Mouse (Mus musculus) liver, embryonic 11.5 days (tissue): Measurements from ENCODE around the gene Hint1. TPM values are rescaled to one million over a fixed set of nuclear protein-coding genes. Genes with fewer than 3 reads are reported as not detected.

Experiments
- ATAC-seq: fragments of 200-750 bp; cut with Nextera tagmentation; replicated peaks from 2 replicates; pipeline ENCODE4 v1.8.0; 2017; ENCODE audit warnings: moderate number of reproducible peaks, mild to moderate bottlenecking, moderate TSS enrichment, moderate library complexity; ENCODE audit not compliant: low FRiP score
- DNase-seq: peaks from one replicate; pipeline ENCODE4 v3.0.0-alpha.2; 2017; ENCODE audit warnings: low spot score
- H3K27ac ChIP-seq: fragments of 300-500 bp; sonication (generic); 2 replicates; pipeline ENCODE4 v1.5.1; 2014; ENCODE audit warnings: mild to moderate bottlenecking, low read depth, low read length, control low read depth
- H3K27me3 ChIP-seq: fragments of 300-500 bp; sonication (generic); replicated peaks from 2 replicates; pipeline ENCODE4 v1.6.1; 2014; ENCODE audit warnings: low read length, mixed read lengths; ENCODE audit not compliant: control insufficient read depth, insufficient read depth
- H3K36me3 ChIP-seq: fragments of 300-500 bp; sonication (generic); 2 replicates; pipeline ENCODE4 v1.6.1; 2014; ENCODE audit warnings: mild to moderate bottlenecking, low read length, moderate library complexity, mixed read lengths; ENCODE audit not compliant: control insufficient read depth, insufficient read depth
- H3K4me1 ChIP-seq: fragments of 300-500 bp; sonication (generic); replicated peaks from 2 replicates; pipeline ENCODE4 v1.6.1; 2014; ENCODE audit warnings: low read length, mixed read lengths; ENCODE audit not compliant: control insufficient read depth, insufficient read depth
- H3K4me2 ChIP-seq: fragments of 300-500 bp; sonication (generic); 2 replicates; pipeline ENCODE4 v1.6.1; 2014; ENCODE audit warnings: mild to moderate bottlenecking, control low read depth, moderate library complexity
- H3K4me3 ChIP-seq: fragments of 300-500 bp; sonication (generic); 2 replicates; pipeline ENCODE4 v1.5.1; 2014; ENCODE audit warnings: low read depth, low read length, control low read depth
- H3K9ac ChIP-seq: fragments of 300-500 bp; sonication (generic); 2 replicates; pipeline ENCODE4 v1.6.1; 2014; ENCODE audit warnings: low read depth, low read length, control low read depth
- H3K9me3 ChIP-seq: fragments of 300-500 bp; sonication (generic); 2 replicates; pipeline ENCODE4 v1.6.1; 2016; ENCODE audit warnings: low read length, inconsistent platforms, mixed read lengths; ENCODE audit not compliant: control insufficient read depth
- WGBS: fragments of 180-500 bp; shearing (Covaris S2); extraction: QIAGEN DNeasy Blood & Tissue Kit; methylation state at CpG from one replicate; pipeline ENCODE4 v1.1.7; 2014; 5-methylcytosine and 5-hydroxymethylcytosine counted together
- polyA plus RNA-seq: library from polyadenylated mRNA; unstranded; fragments of >200 nt; fragmentation: Nextera tagmentation; extraction: Ambion mirVana; gene quantifications from 2 replicates; pipeline ENCODE4 v1.2.1, GENCODE M21; 2014

The Hint1 gene
- polyA plus RNA-seq, 1 experiment from 2014 or later = 600 TPM

DNA sequence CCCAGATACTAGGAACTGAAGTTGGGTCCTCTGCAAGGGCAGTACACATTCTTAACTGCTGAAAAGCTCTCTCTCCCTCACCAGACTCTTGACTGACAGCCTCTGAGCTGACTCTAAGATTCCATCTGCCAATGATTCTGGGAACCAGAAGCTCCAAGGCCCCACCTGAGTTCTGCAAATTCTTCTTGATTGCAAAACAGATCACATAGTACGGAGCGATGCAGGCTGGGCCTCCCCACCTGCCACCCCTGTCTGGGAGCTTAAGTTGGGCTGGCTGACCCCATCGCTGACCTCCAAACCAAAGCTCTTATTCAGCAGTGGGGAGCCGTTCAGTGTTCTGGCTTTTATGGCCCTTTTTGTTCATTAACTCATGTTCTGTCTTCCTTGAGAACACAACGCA, 31.3 kb downstream of the Hint1 start:
- Histone ChIP-seq H3K9me3 (no peaks in the 10 kb centered on the region), H3K27me3 (no peaks in the 10 kb centered on the region), H3K4me3 (no peak overlapping the region), H3K9ac (no peak overlapping the region), H3K4me2 (no peak overlapping the region), H3K4me1 (no peaks in the 10 kb centered on the region; the same call in 1 of the 2 replicates), H3K27ac (no peak overlapping the region), H3K36me3 (no peaks in the 10 kb centered on the region)
- 69% methylated on average over 5 of the region's 5 CpGs for whole genome bisulfite sequencing
- DNase-seq (no peak), ATAC-seq (no peak)

- no peak overlapping the region for H3K4me3 ChIP-seq
- H3K9ac ChIP-seq = no peak overlapping the region
- H3K4me2 ChIP-seq = no peak overlapping the region
- ATAC-seq = no peak
- no peaks in the 10 kb centered on the region for H3K36me3 ChIP-seq
- no peak overlapping the region for H3K27ac ChIP-seq
- H3K27me3 ChIP-seq = no peaks in the 10 kb centered on the region
- H3K4me1 ChIP-seq = peaks cover 16% of the 10 kb centered on the region
- no peaks in the 10 kb centered on the region for H3K9me3 ChIP-seq
- 69% methylated on average over 4 of the region's 4 CpGs for WGBS
- no peak for DNase-seq
Measured at GRCm38 (mm10) chr11:54899657-54900056, 33.5 kb downstream of the Hint1 start.

DNA sequence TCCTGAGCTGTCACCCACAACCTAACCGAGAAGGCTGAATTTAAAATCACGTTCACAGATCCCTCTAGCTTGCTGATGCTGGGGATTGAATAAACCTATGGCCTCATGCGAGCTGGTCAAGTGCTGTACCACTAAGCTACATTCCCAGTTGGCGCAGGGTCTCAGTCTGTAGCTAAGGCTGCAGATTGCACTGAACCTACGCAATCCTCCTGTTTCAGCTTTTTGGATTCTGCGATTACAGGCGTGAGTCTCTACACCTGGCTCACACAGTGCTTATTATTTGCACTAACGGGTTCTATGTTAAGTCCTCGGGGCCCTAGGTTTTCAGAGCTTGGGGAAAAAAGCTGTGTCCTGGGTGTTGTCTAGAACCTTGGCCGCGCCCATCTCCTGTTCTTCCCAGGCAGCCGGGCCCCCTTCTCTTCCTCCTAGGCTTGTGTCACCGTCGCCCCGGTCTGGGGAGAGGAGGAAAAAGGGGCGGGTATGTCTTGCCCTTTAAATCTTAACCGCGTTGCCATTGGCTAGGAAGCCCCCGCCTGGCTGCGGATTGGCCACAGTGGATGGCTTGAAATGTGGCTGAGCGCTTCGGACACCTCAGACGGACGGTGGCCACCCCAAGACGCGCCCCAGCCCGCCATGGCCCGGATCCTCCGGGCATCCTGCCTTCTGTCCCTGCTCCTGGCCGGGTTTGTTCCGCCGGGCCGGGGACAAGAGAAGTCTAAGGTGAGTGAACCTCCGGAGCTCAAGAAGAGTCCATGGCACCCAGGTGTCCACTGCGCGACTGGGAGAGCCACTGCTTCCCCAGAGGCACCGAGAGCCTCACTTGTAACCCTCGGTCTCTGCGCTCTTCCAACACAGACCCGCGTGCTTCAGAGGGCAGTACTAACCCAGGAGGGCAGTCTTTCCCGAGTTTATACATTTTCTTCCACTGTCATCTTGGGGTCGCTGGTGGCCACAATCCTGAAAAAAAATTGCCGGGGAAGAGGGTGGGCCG, 36.4 kb downstream of the Hint1 start, which contains the start of gene Gpx3:
Gene Gpx3, plus strand, starts transcription at position 121 of the 991 bp plus-strand sequence.
- peak within 1 kb of the TSS; percentile 77 for H3K4me2 ChIP-seq
- no peak within 1 kb of the TSS for H3K27ac ChIP-seq
- no peaks in the 10 kb centered on the region for H3K9me3 ChIP-seq
- H3K9ac ChIP-seq = peak within 1 kb of the TSS; percentile 38; the same call in 1 of the 2 replicates
- H3K27me3 ChIP-seq = no peaks in the 10 kb centered on the region
- peaks cover 16% of the 10 kb centered on the region for H3K4me1 ChIP-seq
- peak; percentile 63 for DNase-seq
- WGBS = 17% methylated on average over 45 of the region's 45 CpGs
- peak within 1 kb of the TSS; percentile 50 for H3K4me3 ChIP-seq
- H3K36me3 ChIP-seq = no peaks in the 10 kb centered on the region
- ATAC-seq = peak; percentile 71

GRCm38 (mm10) chr11:54903339-54903738, 37.2 kb downstream of the Hint1 start:
- ATAC-seq = no peak
- H3K9me3 ChIP-seq = no peaks in the 10 kb centered on the region
- H3K4me3 ChIP-seq = peak overlapping the region; percentile 50
- H3K36me3 ChIP-seq = no peaks in the 10 kb centered on the region; the same call in 1 of the 2 replicates
- WGBS = 63% methylated on average over 5 of the region's 5 CpGs
- H3K27ac ChIP-seq = no peak overlapping the region
- peak overlapping the region; percentile 77 for H3K4me2 ChIP-seq
- no peaks in the 10 kb centered on the region for H3K27me3 ChIP-seq
- H3K4me1 ChIP-seq = peaks cover 16% of the 10 kb centered on the region
- DNase-seq = no peak
- H3K9ac ChIP-seq = no peak overlapping the region

DNA sequence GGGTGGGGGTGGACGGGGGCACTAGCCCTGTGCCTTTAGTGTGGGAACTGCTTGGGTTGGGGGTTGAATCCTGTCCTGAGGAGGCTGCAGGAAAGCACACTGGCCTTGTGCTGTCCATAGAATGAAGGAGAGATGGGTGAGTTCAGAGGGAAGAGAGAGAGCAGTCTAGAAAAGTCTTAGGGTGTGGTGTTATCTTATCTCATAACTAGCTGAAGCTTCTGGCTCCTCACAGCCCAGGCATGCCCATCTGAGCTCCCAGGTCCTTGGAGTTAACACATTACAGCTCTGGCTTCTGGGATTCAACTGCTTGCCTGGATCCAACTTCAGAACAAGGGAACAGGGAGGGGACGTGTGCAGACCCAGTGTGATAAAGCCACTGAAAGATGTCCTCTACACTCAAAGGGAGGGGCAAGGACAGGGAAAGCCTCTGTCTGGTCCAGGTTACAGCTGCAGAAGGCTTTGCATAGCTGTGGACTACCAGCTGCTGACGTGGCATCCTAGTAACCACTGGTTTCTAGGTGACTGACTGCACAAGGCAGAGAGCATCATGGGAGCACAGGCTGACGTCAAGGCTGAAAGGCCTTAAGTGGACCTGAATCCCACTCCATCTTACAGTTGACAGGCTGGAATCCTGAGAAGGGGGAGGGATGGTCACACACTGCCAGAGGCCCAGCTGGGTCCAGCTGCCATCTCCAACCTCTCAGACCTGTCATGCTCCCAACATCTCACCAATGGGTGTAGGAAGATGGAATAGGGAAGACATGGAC, 37.9 kb downstream of the Hint1 start:
- Histone ChIP-seq H3K4me3 (no peak overlapping the region), H3K27me3 (no peaks in the 10 kb centered on the region), H3K9me3 (no peaks in the 10 kb centered on the region), H3K27ac (no peak overlapping the region), H3K4me2 (peak overlapping the region; percentile 77; the same call in 1 of the 2 replicates), H3K9ac (no peak overlapping the region), H3K4me1 (peaks cover 16% of the 10 kb centered on the region), H3K36me3 (no peaks in the 10 kb centered on the region; the same call in 1 of the 2 replicates)
- 43% methylated on average over 4 of the region's 4 CpGs for WGBS
- 0 out of 2 replicates have a peak, but pooled peaks have one; percentile 35 for ATAC-seq
- DNase-seq = no peak

DNA sequence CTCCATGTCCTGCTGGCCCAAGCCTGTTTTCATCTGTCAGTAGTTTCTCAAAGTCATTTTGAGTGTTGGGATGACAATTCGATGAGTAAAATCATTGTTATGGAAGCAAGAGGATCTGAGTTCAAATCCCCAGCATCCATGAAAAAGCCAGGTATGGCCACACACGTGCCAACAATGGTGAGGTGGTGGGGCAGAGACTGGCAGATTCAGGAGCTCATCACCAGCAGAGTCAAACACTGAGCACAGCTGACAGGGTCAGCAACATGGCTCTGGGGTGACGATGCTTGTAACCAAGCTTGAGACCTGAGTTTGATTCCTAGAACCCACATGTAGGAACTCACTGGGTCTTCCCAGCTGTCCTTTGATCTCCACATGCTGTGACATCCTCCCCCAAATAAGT, 38.9 kb downstream of the Hint1 start:
- Histone ChIP-seq H3K4me1 (peaks cover 16% of the 10 kb centered on the region), H3K9me3 (no peaks in the 10 kb centered on the region), H3K4me3 (no peak overlapping the region), H3K4me2 (no peak overlapping the region), H3K9ac (no peak overlapping the region), H3K36me3 (peaks cover under 1% of the 10 kb centered on the region; the same call in 1 of the 2 replicates), H3K27me3 (no peaks in the 10 kb centered on the region), H3K27ac (no peak overlapping the region)
- ATAC-seq (no peak), DNase-seq (no peak)
- 83% methylated on average over 3 of the region's 3 CpGs for WGBS

GRCm38 (mm10) chr11:54905931-54906330, 39.7 kb downstream of the Hint1 start:
- peaks cover 6% of the 10 kb centered on the region; the same call in 1 of the 2 replicates for H3K36me3 ChIP-seq
- no peaks in the 10 kb centered on the region for H3K27me3 ChIP-seq
- no peak overlapping the region for H3K4me2 ChIP-seq
- no peak overlapping the region for H3K27ac ChIP-seq
- no peak for DNase-seq
- no peaks in the 10 kb centered on the region for H3K9me3 ChIP-seq
- peaks cover 16% of the 10 kb centered on the region for H3K4me1 ChIP-seq
- H3K9ac ChIP-seq = no peak overlapping the region
- WGBS = 71% methylated on average over 4 of the region's 4 CpGs
- ATAC-seq = no peak
- no peak overlapping the region for H3K4me3 ChIP-seq

- no peaks in the 10 kb centered on the region for H3K27me3 ChIP-seq
- no peak overlapping the region for H3K4me3 ChIP-seq
- H3K36me3 ChIP-seq = peaks cover 8% of the 10 kb centered on the region; the same call in 1 of the 2 replicates
- H3K9me3 ChIP-seq = no peaks in the 10 kb centered on the region
- no peak overlapping the region for H3K27ac ChIP-seq
- H3K9ac ChIP-seq = no peak overlapping the region
- H3K4me2 ChIP-seq = no peak overlapping the region
- ATAC-seq (no peak), DNase-seq (no peak)
- peaks cover 16% of the 10 kb centered on the region for H3K4me1 ChIP-seq
- 69% methylated on average over 4 of the region's 4 CpGs for WGBS
Measured at GRCm38 (mm10) chr11:54906466-54906865, 40.3 kb downstream of the Hint1 start.
